Mouse (Mus musculus): ENCODE data around the gene Tecpr2. TPM values are rescaled to one million over a fixed set of nuclear protein-coding genes. Genes with fewer than 3 reads are reported as not detected.
A peak's percentile ranks its signal among the peaks of the same experiment; 100 is the strongest.

The Tecpr2 gene
- polyA plus RNA-seq, 2 experiments = 1.1 to 2.3 TPM

DNA sequence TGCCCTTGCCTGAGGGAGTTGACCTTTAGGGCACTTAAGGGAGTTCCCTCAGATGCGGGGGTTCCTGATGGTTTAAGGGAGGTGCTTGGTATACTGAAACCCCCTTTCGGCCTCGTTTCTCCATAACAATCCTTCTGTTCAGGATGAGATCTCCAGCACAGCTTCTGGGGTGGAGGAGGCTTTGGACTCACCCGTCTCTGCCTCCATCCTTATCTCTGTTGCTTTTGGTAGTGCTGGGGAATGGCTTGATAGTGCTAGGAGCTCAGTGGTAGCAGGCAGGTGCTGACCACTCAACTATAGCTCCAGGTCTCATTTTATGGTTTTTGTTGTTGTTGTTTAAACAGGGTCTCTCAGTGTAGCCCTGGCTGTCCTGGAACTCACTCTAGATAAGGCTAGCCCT, 77.0 kb downstream of the Tecpr2 start:
- Histone ChIP-seq H3K4me1 (replicated peaks; ENCODE audit: control insufficient read depth in 2 of 2, insufficient read depth in 2 of 2, low read length in 1 of 2) (peaks cover 23 to 25% of the 10 kb centered on the region in 2 experiments), H3K9ac (replicated peaks) (0 out of 2 replicates have a peak overlapping the region, but pooled peaks have one; percentile 1), H3K27ac (peak overlapping the region; percentile 70), H3K4me3 (ENCODE audit: insufficient read depth in 1 of 2, low read depth in 2 of 2, low read length in 2 of 2) (no peak overlapping the region), H3K9me3 (ENCODE audit: control insufficient read depth, low read length) (no peaks in the 10 kb centered on the region), H3K36me3 (replicated peaks; ENCODE audit: control insufficient read depth, insufficient read depth, low read depth) (peaks cover 20% of the 10 kb centered on the region), H3K27me3 (ENCODE audit: control insufficient read depth, insufficient read depth, low read length) (no peaks in the 10 kb centered on the region), H3K4me2 (ENCODE audit: low read depth) (peak overlapping the region; percentile 23; the same call in 1 of the 2 replicates)
- DNase-seq (ENCODE audit: low read depth in 3 of 3, low spot score in 3 of 3) (no peak), ATAC-seq (ENCODE audit: insufficient read depth) (peak; percentile 69)
- WGBS (ENCODE audit: insufficient replicate concordance) = 40% methylated on average over 4 of the region's 4 CpGs
- TF ChIP-seq EP300 (IDR thresholded peaks at IDR 0.05; ENCODE audit: low read depth) = 0 out of 2 replicates have a peak, but pooled peaks have one; percentile 12
- no peak for TF ChIP-seq CTCF (IDR thresholded peaks at IDR 0.05; ENCODE audit: low read depth)

- Histone ChIP-seq H3K27me3 (ENCODE audit: control insufficient read depth, insufficient read depth, low read length) (no peaks in the 10 kb centered on the region), H3K9ac (replicated peaks) (no peak overlapping the region; the same call in 1 of the 2 replicates), H3K4me1 (replicated peaks; ENCODE audit: control insufficient read depth in 2 of 2, insufficient read depth in 2 of 2, low read length in 1 of 2) (peaks cover 31 to 33% of the 10 kb centered on the region in 2 experiments)
Observed at GRCm38 (mm10) chr12:110967146-110967545, 78.1 kb downstream of the Tecpr2 start.

GRCm38 (mm10) chr12:110970408-110970807, 81.3 kb downstream of the Tecpr2 start:
- H3K4me2 ChIP-seq (ENCODE audit: low read depth) = no peak overlapping the region
- H3K27me3 ChIP-seq (ENCODE audit: control insufficient read depth, insufficient read depth, low read length) = no peaks in the 10 kb centered on the region
- no peak overlapping the region for H3K4me3 ChIP-seq (ENCODE audit: insufficient read depth in 1 of 2, low read depth in 2 of 2, low read length in 2 of 2)
- H3K9me3 ChIP-seq (ENCODE audit: control insufficient read depth, low read length) = no peaks in the 10 kb centered on the region
- DNase-seq (ENCODE audit: low read depth in 3 of 3, low spot score in 3 of 3) = no peak
- peaks cover 60 to 62% of the 10 kb centered on the region in 2 experiments for H3K4me1 ChIP-seq (replicated peaks; ENCODE audit: control insufficient read depth in 2 of 2, insufficient read depth in 2 of 2, low read length in 1 of 2)
- no peak overlapping the region for H3K9ac ChIP-seq (replicated peaks)
- peak overlapping the region; percentile 8 for H3K27ac ChIP-seq
- peaks cover 49% of the 10 kb centered on the region for H3K36me3 ChIP-seq (replicated peaks; ENCODE audit: control insufficient read depth, insufficient read depth, low read depth)
- 91% methylated on average over 5 of the region's 5 CpGs for WGBS (ENCODE audit: insufficient replicate concordance)
- no peak for TF ChIP-seq CTCF (IDR thresholded peaks at IDR 0.05; ENCODE audit: low read depth)
- TF ChIP-seq EP300 (IDR thresholded peaks at IDR 0.05; ENCODE audit: low read depth) = no peak
- no peak for ATAC-seq (ENCODE audit: insufficient read depth)

More at GRCm38 (mm10) chr12:110967146-110967545, 78.1 kb downstream of the Tecpr2 start:
- Histone ChIP-seq H3K36me3 (replicated peaks; ENCODE audit: control insufficient read depth, insufficient read depth, low read depth) (peaks cover 26% of the 10 kb centered on the region), H3K27ac (peak overlapping the region; percentile 70), H3K4me2 (ENCODE audit: low read depth) (no peak overlapping the region), H3K9me3 (ENCODE audit: control insufficient read depth, low read length) (no peaks in the 10 kb centered on the region), H3K4me3 (ENCODE audit: insufficient read depth in 1 of 2, low read depth in 2 of 2, low read length in 2 of 2) (no peak overlapping the region)
- DNase-seq (ENCODE audit: low read depth in 3 of 3, low spot score in 3 of 3) (no peak), ATAC-seq (ENCODE audit: insufficient read depth) (peak; percentile 58)
- 56% methylated on average over 2 of the region's 2 CpGs for WGBS (ENCODE audit: insufficient replicate concordance)
- TF ChIP-seq EP300 (IDR thresholded peaks at IDR 0.05; ENCODE audit: low read depth) (no peak), CTCF (IDR thresholded peaks at IDR 0.05; ENCODE audit: low read depth) (no peak)

DNA sequence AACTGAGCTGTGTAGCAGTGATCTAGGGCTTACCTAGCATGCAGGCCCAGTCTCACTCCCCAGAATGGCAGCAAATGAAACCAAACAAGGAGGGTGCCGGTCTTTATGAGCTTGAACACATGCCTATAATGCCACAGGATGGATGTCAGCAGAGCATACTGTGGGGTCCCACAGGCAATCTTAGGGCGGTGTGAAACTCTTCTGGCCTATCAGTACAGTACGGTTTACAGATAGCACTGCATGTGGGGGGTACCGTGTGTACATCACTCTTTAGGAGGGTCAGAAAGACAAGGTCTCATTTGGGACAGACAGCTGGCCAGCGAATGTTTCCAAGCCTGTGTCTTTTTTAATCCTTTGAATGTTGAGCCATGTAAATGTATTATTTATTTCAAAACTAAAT, 82.9 kb downstream of the Tecpr2 start:
- 0 out of 2 replicates have a peak, but pooled peaks have one; percentile 6 for TF ChIP-seq EP300 (IDR thresholded peaks at IDR 0.05; ENCODE audit: low read depth)
- TF ChIP-seq CTCF (IDR thresholded peaks at IDR 0.05; ENCODE audit: low read depth) = no peak
- peaks cover 65% of the 10 kb centered on the region for H3K36me3 ChIP-seq (replicated peaks; ENCODE audit: control insufficient read depth, insufficient read depth, low read depth)
- H3K9ac ChIP-seq (replicated peaks) = peak overlapping the region; percentile 49
- peak overlapping the region; percentile 68 for H3K27ac ChIP-seq
- H3K27me3 ChIP-seq (ENCODE audit: control insufficient read depth, insufficient read depth, low read length) = no peaks in the 10 kb centered on the region
- peaks cover 60 to 62% of the 10 kb centered on the region in 2 experiments for H3K4me1 ChIP-seq (replicated peaks; ENCODE audit: control insufficient read depth in 2 of 2, insufficient read depth in 2 of 2, low read length in 1 of 2)
- WGBS (ENCODE audit: insufficient replicate concordance) = 33% methylated on average over 5 of the region's 5 CpGs
- no peak overlapping the region for H3K4me3 ChIP-seq (ENCODE audit: insufficient read depth in 1 of 2, low read depth in 2 of 2, low read length in 2 of 2)
- DNase-seq (ENCODE audit: low read depth in 3 of 3, low spot score in 3 of 3) = no peak
- no peaks in the 10 kb centered on the region for H3K9me3 ChIP-seq (ENCODE audit: control insufficient read depth, low read length)
- no peak for ATAC-seq (ENCODE audit: insufficient read depth)
- H3K4me2 ChIP-seq (ENCODE audit: low read depth) = peak overlapping the region; percentile 61

- peak overlapping the region; percentile 57 for H3K9ac ChIP-seq (replicated peaks)
- 42% methylated on average over 4 of the region's 4 CpGs for WGBS (ENCODE audit: insufficient replicate concordance)
Observed at GRCm38 (mm10) chr12:110973829-110974228, 84.8 kb downstream of the Tecpr2 start.

More at GRCm38 (mm10) chr12:110973829-110974228, 84.8 kb downstream of the Tecpr2 start:
- no peak for DNase-seq (ENCODE audit: low read depth in 3 of 3, low spot score in 3 of 3)
- no peaks in the 10 kb centered on the region for H3K27me3 ChIP-seq (ENCODE audit: control insufficient read depth, insufficient read depth, low read length)
- peak overlapping the region; percentile 95 for H3K27ac ChIP-seq
- peaks cover 59 to 64% of the 10 kb centered on the region in 2 experiments for H3K4me1 ChIP-seq (replicated peaks; ENCODE audit: control insufficient read depth in 2 of 2, insufficient read depth in 2 of 2, low read length in 1 of 2)
- H3K36me3 ChIP-seq (replicated peaks; ENCODE audit: control insufficient read depth, insufficient read depth, low read depth) = peaks cover 71% of the 10 kb centered on the region
- H3K9me3 ChIP-seq (ENCODE audit: control insufficient read depth, low read length) = no peaks in the 10 kb centered on the region
- peak overlapping the region; percentile 90 for H3K4me2 ChIP-seq (ENCODE audit: low read depth)
- TF ChIP-seq EP300 (IDR thresholded peaks at IDR 0.05; ENCODE audit: low read depth) (no peak), CTCF (IDR thresholded peaks at IDR 0.05; ENCODE audit: low read depth) (no peak)
- peak overlapping the region; percentile 39 to 42 for H3K4me3 ChIP-seq (ENCODE audit: insufficient read depth in 1 of 2, low read depth in 2 of 2, low read length in 2 of 2)
- peak; percentile 27; the same call in 1 of the 2 replicates for ATAC-seq (ENCODE audit: insufficient read depth)
